Mouse (Mus musculus): ENCODE results near the gene Stard5.
A peak's percentile ranks its signal among the peaks of the same experiment; 100 is the strongest.

GRCm38 (mm10) chr7:83668724-83669123 lies 37.0 kb downstream of the Stard5 start:
- TF ChIP-seq CTCF (IDR thresholded peaks at IDR 0.05) (peak; percentile 83), EP300 (IDR thresholded peaks at IDR 0.05) (no peak)

All from lung, postnatal 0 days (tissue).